Mouse (Mus musculus) C2C12 (cell line): Measurements from ENCODE around the gene Mafk.

Experiments
- CEBPB ChIP-seq: IDR thresholded peaks from one replicate; pipeline ENCODE4 v1.6.1; 2011; ENCODE audit warnings: low read depth, mild to moderate bottlenecking, control low read depth, moderate library complexity
- CTCF ChIP-seq: IDR thresholded peaks from one replicate; pipeline ENCODE4 v1.5.1; 2011; ENCODE audit not compliant: control insufficient read depth, insufficient read depth, insufficient read length
- MYOD1 ChIP-seq: IDR thresholded peaks from one replicate; pipeline ENCODE4 v1.6.1; 2011; ENCODE audit warnings: low read depth; ENCODE audit not compliant: control insufficient read depth, insufficient read length
- USF1 ChIP-seq: IDR thresholded peaks from one replicate; pipeline ENCODE4 v1.6.1; 2011; ENCODE audit warnings: low read depth, mild to moderate bottlenecking, control low read depth, moderate library complexity

DNA sequence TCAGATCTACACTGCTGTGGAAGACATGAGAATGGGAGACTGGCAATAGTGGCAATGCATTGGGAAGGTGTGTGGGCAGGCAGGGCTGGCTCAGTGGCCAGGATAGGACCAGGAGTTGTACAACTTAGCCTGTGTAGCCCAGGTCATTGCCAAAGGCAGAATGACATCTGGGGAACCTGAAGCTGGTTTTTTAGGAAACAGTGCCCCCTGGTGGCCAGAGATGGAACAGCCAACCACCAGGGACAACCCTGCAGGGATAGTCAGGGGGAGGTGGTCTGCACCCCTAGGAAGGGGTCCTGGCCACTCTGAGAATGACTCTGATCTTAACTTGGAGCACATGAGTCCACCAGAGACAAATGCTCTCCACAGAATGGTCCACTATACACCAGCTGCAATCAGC lies 40.8 kb upstream of the Mafk start:
- TF ChIP-seq CTCF (peak; percentile 67), USF1 (no peak), CEBPB (no peak), MYOD1 (no peak)
